Mouse (Mus musculus) adrenal gland, postnatal 14 days (tissue): ENCODE measurements at regions not wholly inside any gene's neighbourhood (a gene's known extent, or its start where the extent isn't known, plus 50 kb on each side); places are given as distances from the start of the nearest gene placed in this dataset.

ENCODE experiments used
- DNase-seq: peaks from one replicate; pipeline ENCODE4 v3.0.0; 2021; ENCODE audit warnings: mixed read lengths

DNA sequence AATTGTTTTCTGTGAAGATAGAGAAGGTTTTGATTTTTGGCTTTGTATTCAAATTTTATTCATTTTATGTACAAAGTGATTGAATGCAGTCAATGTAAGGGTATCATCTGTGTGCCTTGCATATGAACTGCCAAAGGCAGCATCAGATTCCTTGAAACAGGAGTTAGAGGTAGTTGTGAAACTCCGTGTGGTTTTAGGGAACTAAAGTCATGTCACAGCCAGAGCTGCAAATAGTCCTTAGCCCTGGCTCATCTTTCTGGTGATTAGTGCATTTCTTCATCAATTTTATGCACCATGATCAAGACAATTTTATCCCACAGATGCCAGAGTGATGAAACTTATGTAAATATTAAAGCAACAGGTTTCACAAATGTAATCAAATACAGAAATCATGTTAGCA, 534.4 kb downstream of the Flrt2 start:
- no peak for DNase-seq

DNA sequence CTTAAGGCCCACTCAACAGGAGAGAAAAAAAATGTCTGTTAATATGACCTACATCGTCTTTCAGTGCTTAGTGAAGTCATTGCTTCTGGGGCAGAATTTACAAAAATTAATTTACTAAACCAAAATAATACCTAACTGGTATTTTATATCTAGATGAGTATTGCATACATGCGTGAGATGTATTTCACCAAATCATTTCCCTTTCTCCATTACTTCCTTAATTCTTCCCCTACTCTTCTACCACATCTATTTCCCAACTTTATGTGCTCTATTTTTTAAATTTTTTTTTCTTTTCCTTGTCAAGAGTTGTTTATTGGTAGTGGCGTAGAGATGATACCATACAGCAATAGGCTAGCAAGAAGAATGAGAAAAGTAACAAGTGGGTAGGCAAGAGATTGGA, 536.7 kb downstream of the Flrt2 start:
- no peak for DNase-seq

DNA sequence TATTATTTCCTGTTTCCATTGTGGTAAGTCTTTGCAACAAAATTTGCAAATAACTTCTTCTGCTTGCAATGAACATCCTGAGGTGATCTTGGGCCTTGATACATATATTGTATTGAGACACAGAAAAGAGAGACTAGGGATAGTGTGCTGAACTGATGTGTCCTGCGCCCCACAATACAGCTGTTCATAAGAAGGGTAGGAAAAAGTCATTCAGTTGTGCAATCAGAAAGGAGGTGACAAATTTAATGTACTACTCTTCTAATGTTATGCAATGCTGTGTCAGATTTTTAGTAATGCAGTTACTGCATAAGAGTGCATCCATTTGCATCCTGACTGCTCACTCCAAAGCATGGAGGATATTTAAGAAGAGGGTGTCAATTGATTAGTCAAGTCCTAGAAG, 543.5 kb downstream of the Flrt2 start:
- DNase-seq: no peak

DNA sequence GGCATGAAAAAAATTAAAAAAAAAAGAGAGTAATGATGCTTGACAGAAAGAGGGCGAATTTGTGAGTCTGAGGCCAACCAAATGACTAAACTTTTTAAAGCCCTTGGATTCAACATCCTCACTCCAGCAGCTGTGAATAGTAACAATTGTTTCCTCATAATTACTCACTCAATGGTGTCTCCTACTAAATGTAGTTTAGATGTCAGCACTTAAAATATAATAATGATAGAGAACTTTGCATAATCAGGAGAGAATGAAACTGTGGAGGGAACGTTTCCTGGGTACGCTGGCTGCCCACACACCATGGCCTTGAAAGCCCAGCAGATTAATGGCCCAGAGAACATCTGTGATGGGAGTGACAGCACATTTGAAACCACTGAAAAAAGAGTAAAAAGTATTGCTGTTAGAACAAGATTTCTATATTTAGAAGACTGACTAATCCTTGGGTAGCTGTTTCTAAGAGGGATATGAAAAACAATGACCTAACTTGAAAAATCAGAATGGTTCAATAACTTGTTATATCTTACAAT, 544.0 kb downstream of the Flrt2 start:
- DNase-seq: no peak

DNA sequence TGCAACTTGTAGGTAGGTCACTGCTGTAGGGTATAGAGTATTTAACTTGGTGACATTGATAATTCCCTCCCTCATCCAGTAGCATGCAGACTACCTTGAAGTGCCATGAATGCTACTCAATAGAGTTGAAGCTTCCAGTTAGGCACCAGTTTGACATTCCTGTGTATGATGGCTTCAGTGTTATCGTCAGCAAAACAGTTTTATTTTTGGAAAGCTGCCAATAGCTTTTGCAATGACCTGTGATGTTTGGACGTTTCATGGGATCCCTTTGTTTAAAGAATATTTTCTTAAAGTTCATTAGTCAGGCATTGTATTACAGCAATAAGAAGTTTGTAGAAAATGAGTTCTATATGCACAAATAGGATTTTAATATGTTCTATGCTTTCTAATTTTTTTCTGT, 547.6 kb downstream of the Flrt2 start:
- DNase-seq: no peak

DNA sequence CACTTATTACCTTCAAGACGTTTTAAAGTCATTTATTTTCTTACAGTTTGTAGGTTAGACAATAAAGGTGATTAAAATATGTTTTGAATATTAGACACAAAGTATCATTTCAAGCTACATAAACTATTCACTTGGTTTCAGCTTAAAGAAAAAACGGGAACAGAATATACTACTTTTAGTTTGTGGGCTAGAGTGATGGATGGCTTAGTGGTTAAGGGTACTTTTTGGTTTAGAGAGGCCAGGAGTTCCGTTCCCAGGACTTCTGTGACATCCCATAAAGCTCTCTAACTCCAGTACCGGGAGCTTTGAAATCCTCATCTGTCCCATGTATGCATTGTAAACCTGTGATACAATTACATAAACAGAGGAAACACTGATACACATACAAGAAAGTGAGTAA, 570.0 kb downstream of the Flrt2 start:
- DNase-seq: no peak

DNA sequence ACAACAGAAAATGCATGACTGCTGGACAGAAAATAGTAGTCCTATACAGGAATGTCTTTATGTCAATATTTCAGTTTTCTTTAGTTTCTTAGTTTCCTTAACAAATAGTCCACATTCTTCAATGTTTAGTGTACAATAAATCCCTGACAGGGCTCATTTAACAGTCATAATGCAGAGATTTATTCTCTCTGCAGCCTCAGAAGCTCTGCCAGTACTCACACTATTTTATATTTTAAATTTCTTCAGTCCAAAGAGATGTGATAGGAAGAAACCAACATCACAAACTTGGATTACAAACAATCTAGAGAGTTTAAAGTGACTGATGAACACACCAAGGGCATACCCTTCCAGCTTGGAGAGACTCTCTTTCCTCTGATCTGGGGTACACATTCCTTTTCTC, 583.9 kb downstream of the Flrt2 start:
- no peak for DNase-seq

DNA sequence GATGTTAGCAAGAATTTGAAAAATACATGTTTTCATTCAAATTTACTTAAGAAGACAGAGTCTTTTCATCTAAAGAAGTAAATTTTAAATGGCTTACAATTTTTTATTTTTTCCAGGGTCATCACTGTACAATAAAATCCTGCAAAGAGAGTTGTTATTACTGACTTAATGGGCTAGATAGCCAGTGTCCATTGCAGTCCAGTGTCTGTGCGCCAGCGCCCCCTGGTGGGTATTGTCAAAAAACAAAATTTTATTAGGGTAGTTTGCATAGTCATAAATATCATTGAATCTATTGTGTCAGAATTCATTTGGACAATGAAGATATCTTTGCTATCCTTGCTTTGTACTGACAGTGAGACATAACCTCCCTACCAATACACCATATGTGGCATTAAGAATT, 619.1 kb downstream of the Flrt2 start:
- DNase-seq: peak; percentile 77

DNA sequence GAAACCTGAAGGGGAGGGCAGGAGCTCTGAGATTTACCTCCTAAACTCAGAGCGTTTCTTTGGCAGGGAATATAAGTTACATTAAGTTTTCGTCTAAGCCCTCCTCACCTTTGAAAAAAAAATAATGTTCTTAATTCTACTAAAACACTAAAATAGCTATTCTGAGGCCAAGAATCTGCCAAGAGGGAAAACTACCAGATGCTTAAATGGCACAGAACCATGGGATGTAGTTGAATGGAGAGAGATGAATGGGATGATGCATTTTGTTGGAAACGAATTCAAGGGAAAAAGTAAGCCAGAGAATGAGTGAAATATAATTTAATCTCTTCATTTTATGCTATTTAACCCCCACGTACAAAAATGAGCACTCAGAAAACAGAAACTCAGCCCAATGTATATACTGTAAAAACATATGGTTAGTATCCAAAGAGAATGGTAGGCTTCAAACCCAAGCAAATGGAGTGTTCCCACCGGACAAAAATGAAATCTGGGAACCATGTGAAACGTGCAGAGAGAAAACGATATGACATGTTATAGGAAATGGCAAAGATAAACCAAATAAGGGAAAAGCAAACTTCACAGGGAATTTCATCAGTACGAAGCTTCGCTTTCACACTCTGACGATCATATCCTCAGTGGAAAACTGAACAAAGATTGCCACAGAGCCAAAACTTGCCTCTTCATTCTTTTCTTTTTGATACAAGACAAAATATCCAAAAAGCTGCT, 631.2 kb downstream of the Flrt2 start:
- DNase-seq: no peak

DNA sequence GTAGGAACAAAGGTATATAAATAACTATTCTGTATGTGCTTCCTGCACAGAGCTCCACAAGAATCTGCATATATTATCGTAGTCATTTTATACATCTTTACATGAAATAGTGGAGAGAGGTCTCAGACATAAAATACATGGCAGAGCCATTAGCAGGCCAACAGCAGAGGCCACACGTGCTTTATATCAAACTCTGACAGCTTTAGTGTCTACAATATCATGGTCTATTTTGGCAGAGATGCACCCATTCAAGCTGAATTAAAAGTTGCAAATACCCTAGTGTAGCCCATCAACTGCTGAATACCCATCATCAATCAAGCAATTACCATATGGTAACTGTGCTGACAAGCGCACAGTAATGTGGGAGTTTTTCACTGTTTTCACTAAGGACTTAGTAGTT, 659.1 kb downstream of the Flrt2 start:
- DNase-seq: no peak

DNA sequence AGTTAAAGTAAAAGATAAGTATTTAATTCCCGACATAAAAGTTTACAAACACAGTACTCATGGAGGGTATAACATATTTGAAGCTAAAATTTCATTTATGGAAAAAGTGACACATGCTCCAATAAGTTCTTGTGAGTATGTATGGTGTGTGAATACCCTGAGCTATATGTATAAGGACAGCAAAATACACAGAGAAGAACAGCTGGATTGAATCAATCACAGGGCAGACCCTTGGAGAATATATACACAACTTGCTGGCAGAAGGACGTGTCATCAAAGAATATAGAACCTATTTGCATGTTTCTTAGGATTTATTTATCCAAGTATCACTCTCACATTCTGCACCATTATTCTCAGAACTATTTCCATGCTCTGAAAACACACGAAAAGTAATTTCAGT, 686.9 kb downstream of the Flrt2 start:
- DNase-seq: no peak

DNA sequence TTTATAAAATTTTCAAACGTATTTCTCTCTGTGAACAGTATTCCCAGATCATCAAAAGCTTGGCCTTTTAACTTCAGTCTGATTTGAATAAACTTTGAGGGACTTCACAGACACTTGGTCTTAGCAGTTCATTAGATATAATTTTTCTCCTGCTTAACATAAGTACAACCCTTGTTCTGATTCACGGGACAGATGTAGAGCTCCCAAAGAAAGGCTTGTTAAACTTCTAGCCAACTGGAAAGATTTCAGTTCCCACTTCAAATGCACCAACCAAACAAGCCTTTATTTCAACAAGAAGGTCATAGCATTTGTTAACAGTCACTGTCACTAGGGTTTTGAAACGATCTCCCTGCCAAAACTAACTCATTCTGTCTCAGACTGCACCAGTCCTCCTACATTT, 727.1 kb downstream of the Flrt2 start:
- DNase-seq: no peak

DNA sequence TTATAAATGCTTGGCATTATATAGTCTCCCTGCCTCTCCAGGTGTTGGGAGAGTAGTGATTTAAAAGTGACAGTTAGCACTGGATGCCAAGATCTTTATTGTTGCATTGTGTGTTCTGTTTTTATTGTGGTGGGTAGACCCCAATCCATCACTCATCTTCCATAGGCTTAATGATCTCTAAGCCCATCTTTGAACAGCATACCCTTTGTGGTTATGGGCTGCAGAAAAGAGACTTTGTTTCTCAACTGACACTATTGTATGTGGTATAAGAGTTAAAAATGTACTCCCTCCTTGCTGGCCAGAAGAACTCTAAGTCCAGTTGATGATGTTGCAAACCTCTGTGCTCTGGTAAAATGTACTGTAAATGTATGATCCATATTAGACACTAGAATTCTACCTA, 727.5 kb downstream of the Flrt2 start:
- no peak for DNase-seq

DNA sequence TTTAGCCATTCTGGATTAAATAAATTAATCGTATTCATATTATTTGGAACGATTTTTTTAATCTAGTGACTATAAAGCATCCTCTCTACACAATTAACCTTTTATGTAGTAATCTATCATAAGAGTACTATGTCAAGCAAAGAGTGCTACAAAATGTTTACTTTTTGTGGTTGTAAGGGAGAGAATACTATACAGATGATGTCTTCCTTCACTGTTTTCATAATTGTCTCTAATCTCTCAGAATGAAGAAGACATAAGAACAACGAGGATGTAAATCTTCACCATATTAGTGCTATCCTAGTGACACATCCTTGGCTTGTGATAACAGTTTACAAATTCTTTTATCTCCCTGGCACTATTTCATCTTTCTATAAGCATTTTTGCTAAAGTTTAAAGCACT, 735.6 kb downstream of the Flrt2 start:
- DNase-seq: no peak

DNA sequence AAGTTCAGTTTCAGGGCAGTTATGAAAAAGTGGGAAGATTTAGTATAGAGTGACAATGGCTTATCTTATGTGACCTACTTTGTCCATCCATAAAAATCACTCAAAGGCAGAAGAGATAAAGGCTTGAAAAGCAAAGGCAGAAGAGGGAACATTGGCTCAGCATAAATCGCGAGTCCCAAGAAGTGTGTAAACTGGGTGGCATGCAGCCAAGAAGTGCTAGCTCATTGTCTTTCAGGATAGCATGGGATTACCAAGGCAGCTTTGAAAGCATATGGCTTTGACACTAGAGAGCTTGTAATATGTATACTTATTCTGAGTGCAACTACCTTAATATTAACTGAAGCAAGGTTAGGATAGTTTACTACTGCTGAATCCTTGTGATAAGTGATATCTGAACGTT, 750.5 kb downstream of the Flrt2 start:
- peak; percentile 7 for DNase-seq

DNA sequence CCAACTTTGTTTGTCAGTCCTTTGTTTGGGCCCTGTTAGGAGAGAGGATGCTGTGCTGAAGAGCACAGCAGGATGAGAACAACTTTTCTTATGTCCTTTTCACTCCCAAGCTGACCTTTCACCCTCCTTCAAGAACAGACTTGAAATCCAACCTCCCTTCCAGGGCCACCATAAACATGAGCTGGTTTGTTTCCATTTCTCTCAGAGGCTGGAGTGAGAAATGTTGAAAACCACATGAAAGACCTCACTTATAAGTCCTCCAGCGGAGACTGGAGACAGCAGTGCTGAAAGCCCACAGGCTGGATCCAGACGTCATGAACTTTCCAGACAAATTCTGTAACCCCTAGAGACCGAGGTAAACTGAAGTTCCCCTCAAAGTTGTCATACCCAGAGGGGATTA, 761.3 kb downstream of the Flrt2 start:
- DNase-seq: no peak

DNA sequence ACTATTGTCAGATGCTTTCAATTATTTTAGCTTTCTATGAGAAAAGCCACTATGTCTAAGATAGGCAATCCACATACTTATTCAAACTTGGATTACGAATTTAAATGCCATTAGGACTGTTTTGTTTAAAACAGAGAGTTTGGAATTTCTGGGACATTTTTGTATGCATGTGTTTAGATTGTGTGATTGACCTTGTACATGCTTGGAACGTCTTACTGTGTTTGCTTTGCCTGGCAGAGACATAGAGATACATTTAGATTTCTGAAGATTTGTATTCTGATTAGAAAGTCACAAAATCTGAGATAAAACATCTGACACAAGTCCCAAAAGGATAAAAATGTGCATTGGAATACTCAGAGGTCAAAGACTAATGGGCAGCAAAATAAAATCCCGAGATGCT, 784.3 kb downstream of the Flrt2 start:
- no peak for DNase-seq

DNA sequence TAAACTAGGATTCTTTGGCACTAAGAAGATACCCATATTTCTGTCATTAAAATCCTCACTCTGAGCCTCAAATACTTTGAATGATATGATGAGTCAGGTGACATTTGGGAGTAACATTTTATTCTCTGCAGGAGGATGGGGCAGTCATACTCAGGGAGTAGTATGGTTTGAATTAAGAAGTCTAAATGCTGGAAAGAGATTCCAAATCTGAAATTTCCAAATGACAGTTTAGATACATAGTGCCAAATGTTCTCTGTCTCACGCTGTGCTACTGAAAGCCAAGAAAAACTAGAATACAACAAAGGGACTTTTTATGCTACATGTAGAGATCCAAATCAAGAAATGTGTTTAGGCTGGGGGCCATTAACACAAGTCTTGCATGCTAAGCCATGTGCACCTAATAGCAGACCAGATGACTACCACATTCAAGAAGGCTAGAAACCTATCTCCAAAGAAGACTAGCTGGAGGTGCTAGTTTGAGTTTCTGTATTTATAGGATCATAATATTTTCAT, 796.5 kb downstream of the Flrt2 start:
- no peak for DNase-seq

DNA sequence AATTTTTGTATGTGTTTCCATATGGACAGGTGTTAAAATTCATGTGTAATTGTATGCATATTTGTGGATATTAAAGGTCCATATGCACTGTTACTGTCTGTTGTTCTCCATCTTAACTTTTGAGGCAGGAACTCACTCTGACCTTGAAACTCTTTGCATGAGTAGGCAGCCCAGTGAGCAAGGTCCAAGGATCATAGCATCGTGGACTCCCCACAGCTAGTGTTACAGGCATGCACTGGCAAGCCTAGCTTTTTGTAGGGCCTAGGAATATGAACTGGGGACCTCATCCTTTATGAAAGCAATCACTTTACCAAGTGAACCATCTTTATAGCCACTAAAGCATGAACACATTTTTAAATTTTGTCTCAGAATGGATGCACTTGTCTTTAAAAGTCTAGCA, 817.6 kb downstream of the Flrt2 start:
- no peak for DNase-seq

DNA sequence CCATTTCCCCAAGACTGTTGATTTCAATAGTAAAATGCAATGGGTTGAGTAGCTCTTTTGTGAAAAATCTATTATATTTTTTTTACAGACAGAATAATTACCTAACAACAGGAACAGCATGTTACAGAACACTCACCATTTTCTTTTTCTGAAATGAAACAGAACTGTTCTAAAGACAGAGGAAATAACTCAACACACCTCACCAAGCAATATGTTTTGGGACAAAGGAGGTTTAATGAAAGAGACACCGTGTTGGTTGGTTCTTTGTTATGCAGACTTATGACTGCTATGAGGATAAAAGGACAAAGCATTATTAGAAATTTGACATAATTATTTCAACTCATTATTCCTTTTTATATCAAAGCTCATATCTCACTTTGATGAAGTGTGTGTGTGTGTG, 866.8 kb downstream of the Flrt2 start:
- DNase-seq: no peak

DNA sequence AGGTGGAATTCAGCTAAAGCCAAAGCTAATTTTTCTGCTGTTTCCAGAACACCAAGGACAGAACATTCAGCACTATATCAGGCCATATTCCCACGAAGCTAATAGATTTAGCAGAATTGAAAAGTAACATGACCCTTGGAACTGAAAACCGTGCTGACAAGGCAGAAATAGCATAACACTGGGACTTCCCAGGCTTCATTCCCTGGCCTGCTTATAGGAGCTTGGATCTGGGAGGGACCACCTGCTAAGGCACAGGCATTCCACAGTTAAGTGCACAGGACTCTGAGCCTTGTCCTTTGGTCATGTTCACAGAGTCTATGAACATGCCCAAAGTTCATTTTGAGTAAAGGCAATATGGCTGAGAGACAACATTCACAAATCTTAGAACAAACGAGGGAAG, 902.8 kb downstream of the Flrt2 start:
- no peak for DNase-seq

DNA sequence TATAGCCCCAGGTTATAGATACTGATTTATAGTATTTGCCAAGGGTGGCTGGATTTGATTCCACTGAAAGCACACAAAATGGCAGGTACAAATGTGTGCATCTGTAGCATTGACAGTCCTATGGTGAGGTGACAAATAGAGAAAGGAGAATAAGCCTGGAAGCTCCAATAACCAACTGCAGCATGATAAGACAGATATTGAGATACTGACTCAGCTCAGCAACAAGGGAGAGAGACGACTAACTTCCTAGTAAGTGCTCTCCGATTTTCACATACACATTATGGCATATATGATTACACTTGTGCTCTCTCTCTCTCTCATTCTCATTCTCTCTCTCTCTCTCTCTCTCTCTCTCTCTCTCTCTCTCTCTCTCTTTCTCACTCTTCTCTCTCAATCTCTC, 923.1 kb downstream of the Flrt2 start:
- DNase-seq: no peak

DNA sequence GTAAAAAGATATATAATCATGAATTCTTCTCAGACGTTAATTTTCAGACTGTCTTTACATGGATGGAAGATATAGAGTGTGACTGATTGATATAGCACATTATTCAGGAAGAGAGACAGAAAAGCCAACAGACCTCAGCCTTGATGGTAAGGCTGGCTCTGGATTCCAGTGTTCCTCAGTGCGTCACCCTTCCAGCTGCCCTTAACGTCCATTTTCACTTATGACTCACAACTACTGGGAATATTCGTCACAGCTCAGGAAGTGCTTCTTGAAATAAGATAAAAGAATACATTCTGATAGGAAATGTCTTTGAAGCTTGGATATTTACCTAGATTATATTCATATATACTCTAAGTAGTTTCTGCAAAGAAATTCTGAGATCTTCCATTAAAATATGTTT, 923.8 kb downstream of the Flrt2 start:
- no peak for DNase-seq

DNA sequence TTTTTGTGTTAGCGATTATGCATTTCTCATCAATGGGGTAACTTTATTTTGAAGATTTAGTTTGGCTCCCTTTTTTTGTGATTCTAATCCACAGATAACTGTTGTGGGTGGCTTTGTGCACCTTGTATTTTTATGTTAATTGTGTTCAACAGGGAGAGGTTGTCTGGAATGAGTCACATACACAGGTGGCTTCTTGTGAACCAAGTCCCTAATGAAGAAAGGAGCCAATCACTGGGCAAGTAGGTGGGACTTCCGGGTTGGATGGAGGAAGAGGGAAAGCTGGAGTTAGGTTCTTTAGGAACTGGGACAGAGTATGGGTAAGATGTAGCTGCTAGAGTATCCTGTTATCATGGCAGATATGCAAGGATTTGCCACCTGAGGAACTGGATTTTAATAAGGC, 925.2 kb downstream of the Flrt2 start:
- no peak for DNase-seq
